Mouse (Mus musculus) neural tube, embryonic 15.5 days (tissue): ENCODE measurements around the gene Rev1. TPM values are rescaled to one million over a fixed set of nuclear protein-coding genes. Genes with fewer than 3 reads are reported as not detected.

Experiments used
- ATAC-seq: fragments of 200-750 bp; cut with Nextera tagmentation; 2 replicates; pipeline ENCODE4 v1.8.0; 2017; ENCODE audit warnings: mild to moderate bottlenecking, moderate TSS enrichment, moderate library complexity; ENCODE audit not compliant: low FRiP score
- H3K27ac ChIP-seq: fragments of 300-500 bp; sonication (generic); replicated peaks from 2 replicates; pipeline ENCODE4 v1.5.1; 2015; ENCODE audit warnings: mild to moderate bottlenecking, inconsistent platforms
- H3K27me3 ChIP-seq: fragments of 300-500 bp; sonication (generic); replicated peaks from 2 replicates; pipeline ENCODE4 v1.6.1; 2015; ENCODE audit warnings: inconsistent platforms
- H3K36me3 ChIP-seq: fragments of 300-500 bp; sonication (generic); 2 replicates; pipeline ENCODE4 v1.6.1; 2015; ENCODE audit warnings: inconsistent platforms
- H3K4me1 ChIP-seq: fragments of 300-500 bp; sonication (generic); 2 replicates; pipeline ENCODE4 v1.6.1; 2015; ENCODE audit warnings: inconsistent platforms
- H3K4me2 ChIP-seq: fragments of 300-500 bp; sonication (generic); 2 replicates; pipeline ENCODE4 v1.6.1; 2015; ENCODE audit warnings: inconsistent platforms, mild to moderate bottlenecking, moderate library complexity
- H3K4me3 ChIP-seq: fragments of 300-500 bp; sonication (generic); replicated peaks from 2 replicates; pipeline ENCODE4 v1.5.1; 2015; ENCODE audit warnings: mild to moderate bottlenecking, inconsistent platforms
- H3K9ac ChIP-seq: fragments of 300-500 bp; sonication (generic); replicated peaks from 2 replicates; pipeline ENCODE4 v1.6.1; 2015; ENCODE audit warnings: mild to moderate bottlenecking, inconsistent platforms
- H3K9me3 ChIP-seq: fragments of 300-500 bp; sonication (generic); replicated peaks from 2 replicates; pipeline ENCODE4 v1.6.1; 2016; ENCODE audit warnings: inconsistent platforms
- WGBS: fragments of 180-500 bp; shearing (Covaris S2); methylation state at CpG from one replicate; pipeline ENCODE4 v1.1.7; 2015; ENCODE audit warnings: mixed read lengths; 5-methylcytosine and 5-hydroxymethylcytosine counted together
- polyA plus RNA-seq: library from polyadenylated mRNA; unstranded; fragments of >200 nt; fragmentation: Nextera tagmentation; extraction: Ambion mirVana; gene quantifications from 2 replicates; pipeline ENCODE4 v1.2.1, GENCODE M21; 2015

The Rev1 gene
- polyA plus RNA-seq: 30.2 and 35.3 TPM in 2 replicates

GRCm38 (mm10) chr1:38129501-38130267, at the start of gene Rev1:
Gene Rev1, minus strand, starts transcription at chr1:38129801.
- Histone ChIP-seq H3K27ac (peak within 1 kb of the TSS; percentile 94), H3K4me2 (peak within 1 kb of the TSS; percentile 76), H3K4me3 (peak within 1 kb of the TSS; percentile 80), H3K9ac (peak within 1 kb of the TSS; percentile 85), H3K27me3 (no peaks in the 10 kb centered on the region), H3K4me1 (peaks cover 28% of the 10 kb centered on the region), H3K9me3 (no peaks in the 10 kb centered on the region), H3K36me3 (no peaks in the 10 kb centered on the region)
- peak; percentile 94 for ATAC-seq
- WGBS: under 1% methylated on average over 79 of the region's 122 CpGs

GRCm38 (mm10) chr1:38178929-38179328, 49.3 kb upstream of the Rev1 start:
- no peak overlapping the region for H3K9ac ChIP-seq
- H3K27ac ChIP-seq: no peak overlapping the region
- 89% methylated on average over 8 of the region's 8 CpGs for WGBS
- no peak overlapping the region for H3K4me3 ChIP-seq
- H3K9me3 ChIP-seq: no peaks in the 10 kb centered on the region
- ATAC-seq: no peak
- H3K36me3 ChIP-seq: peaks cover 30% of the 10 kb centered on the region
- no peaks in the 10 kb centered on the region for H3K4me1 ChIP-seq
- H3K4me2 ChIP-seq: no peak overlapping the region
- H3K27me3 ChIP-seq: no peaks in the 10 kb centered on the region

- Histone ChIP-seq H3K36me3 (peaks cover 25% of the 10 kb centered on the region), H3K4me1 (no peaks in the 10 kb centered on the region), H3K9ac (no peak overlapping the region), H3K9me3 (no peaks in the 10 kb centered on the region), H3K4me3 (no peak overlapping the region), H3K4me2 (no peak overlapping the region), H3K27ac (no peak overlapping the region), H3K27me3 (no peaks in the 10 kb centered on the region)
- no peak for ATAC-seq
- 93% methylated on average over 7 of the region's 7 CpGs for WGBS
Measured at GRCm38 (mm10) chr1:38176077-38176476, 46.5 kb upstream of the Rev1 start.

DNA sequence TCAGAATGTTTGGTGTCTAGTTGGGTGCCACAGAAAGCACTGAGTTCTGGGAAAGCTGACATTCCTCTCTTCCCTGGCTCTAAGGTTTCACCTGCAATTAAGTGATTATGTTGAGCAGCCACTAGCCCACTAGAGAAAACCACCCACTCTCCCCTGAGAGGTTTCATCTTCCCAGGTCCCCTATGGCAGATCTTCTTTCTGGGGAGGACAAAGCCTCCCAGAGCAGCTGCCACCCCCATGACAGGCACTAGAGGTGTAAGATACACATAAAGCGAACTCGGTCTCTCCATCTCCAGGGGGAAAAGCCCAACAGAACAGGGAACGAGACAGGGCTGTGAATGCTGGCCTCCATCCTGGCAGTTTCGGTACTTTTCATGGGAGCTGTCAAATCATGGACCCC, 42.3 kb upstream of the Rev1 start:
- WGBS: 82% methylated on average over 4 of the region's 4 CpGs
- Histone ChIP-seq H3K36me3 (no peaks in the 10 kb centered on the region), H3K4me2 (no peak overlapping the region), H3K27ac (no peak overlapping the region), H3K9ac (no peak overlapping the region), H3K9me3 (no peaks in the 10 kb centered on the region), H3K4me3 (no peak overlapping the region), H3K4me1 (no peaks in the 10 kb centered on the region), H3K27me3 (no peaks in the 10 kb centered on the region)
- no peak for ATAC-seq

- no peak for ATAC-seq
- H3K4me3 ChIP-seq: no peak overlapping the region
- H3K27ac ChIP-seq: no peak overlapping the region
- H3K27me3 ChIP-seq: no peaks in the 10 kb centered on the region
- no peak overlapping the region for H3K9ac ChIP-seq
- H3K36me3 ChIP-seq: no peaks in the 10 kb centered on the region
- H3K4me2 ChIP-seq: no peak overlapping the region
- H3K9me3 ChIP-seq: no peaks in the 10 kb centered on the region
- 56% methylated on average over 2 of the region's 2 CpGs for WGBS
- H3K4me1 ChIP-seq: peaks cover 4% of the 10 kb centered on the region; the same call in 1 of the 2 replicates
Measured at GRCm38 (mm10) chr1:38165696-38166095, 36.1 kb upstream of the Rev1 start.

DNA sequence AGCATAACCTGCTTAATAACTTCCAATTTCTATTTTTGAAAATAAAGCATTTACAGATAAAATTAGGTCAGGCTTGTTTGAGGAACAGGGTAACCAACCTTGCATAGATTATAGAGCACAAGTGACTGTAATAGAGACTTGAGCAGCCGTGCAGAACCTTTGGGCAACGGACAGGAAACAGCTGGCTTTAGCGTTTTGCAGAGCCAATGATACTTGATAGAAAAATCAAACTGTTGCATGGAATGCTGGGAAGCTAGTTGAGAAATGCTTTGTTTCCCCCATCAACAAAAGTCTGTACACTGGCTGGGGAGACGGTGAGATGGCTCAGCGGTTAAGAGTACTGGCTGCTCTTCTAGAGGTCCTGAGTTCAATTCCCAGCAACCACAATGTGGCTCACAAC, 20.5 kb upstream of the Rev1 start:
- no peak overlapping the region for H3K4me2 ChIP-seq

GRCm38 (mm10) chr1:38146008-38146407, 16.4 kb upstream of the Rev1 start:
- no peak overlapping the region for H3K27ac ChIP-seq
- 91% methylated on average over 4 of the region's 4 CpGs for WGBS
- H3K4me2 ChIP-seq: no peak overlapping the region
- no peaks in the 10 kb centered on the region for H3K27me3 ChIP-seq
- H3K9me3 ChIP-seq: no peaks in the 10 kb centered on the region
- H3K9ac ChIP-seq: no peak overlapping the region
- no peaks in the 10 kb centered on the region for H3K4me1 ChIP-seq
- H3K36me3 ChIP-seq: no peaks in the 10 kb centered on the region
- no peak for ATAC-seq
- no peak overlapping the region for H3K4me3 ChIP-seq

More for the DNA sequence above, 20.5 kb upstream of the Rev1 start:
- H3K4me1 ChIP-seq: no peaks in the 10 kb centered on the region
- no peak overlapping the region for H3K9ac ChIP-seq
- no peaks in the 10 kb centered on the region for H3K36me3 ChIP-seq
- 91% methylated on average over 5 of the region's 5 CpGs for WGBS
- H3K4me3 ChIP-seq: no peak overlapping the region
- ATAC-seq: no peak
- H3K27me3 ChIP-seq: no peaks in the 10 kb centered on the region
- H3K27ac ChIP-seq: no peak overlapping the region
- no peaks in the 10 kb centered on the region for H3K9me3 ChIP-seq

- Histone ChIP-seq H3K27me3 (no peaks in the 10 kb centered on the region), H3K27ac (no peak overlapping the region), H3K4me3 (no peak overlapping the region), H3K36me3 (no peaks in the 10 kb centered on the region), H3K9me3 (no peaks in the 10 kb centered on the region), H3K9ac (no peak overlapping the region), H3K4me1 (no peaks in the 10 kb centered on the region), H3K4me2 (no peak overlapping the region)
- WGBS: 83% methylated on average over 1 of the region's 1 CpGs
- ATAC-seq: no peak
Measured at GRCm38 (mm10) chr1:38141371-38141770, 11.8 kb upstream of the Rev1 start.

DNA sequence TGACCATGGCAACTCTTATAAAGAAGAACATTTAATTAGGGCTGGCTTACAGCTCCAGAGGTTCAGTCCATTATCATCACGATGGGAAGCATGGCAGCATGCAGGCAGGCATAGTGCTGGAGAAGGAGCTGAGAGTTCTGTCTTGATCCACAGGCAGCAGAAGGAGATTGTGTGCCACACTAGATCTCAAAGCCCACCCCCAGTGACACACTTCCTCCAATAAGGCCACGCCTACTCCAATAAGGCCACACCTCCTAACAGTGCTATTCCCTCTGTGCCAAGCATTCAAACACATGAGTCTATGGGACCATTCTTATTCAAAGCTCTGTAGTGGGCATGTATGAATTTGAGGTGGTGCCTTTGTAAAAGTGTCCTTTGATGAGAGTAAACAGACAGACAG, 11.3 kb upstream of the Rev1 start:
- Histone ChIP-seq H3K36me3 (no peaks in the 10 kb centered on the region), H3K4me3 (no peak overlapping the region), H3K9me3 (no peaks in the 10 kb centered on the region), H3K9ac (no peak overlapping the region), H3K4me1 (no peaks in the 10 kb centered on the region), H3K27me3 (no peaks in the 10 kb centered on the region), H3K4me2 (no peak overlapping the region), H3K27ac (no peak overlapping the region)
- WGBS: 84% methylated on average over 2 of the region's 2 CpGs
- no peak for ATAC-seq

DNA sequence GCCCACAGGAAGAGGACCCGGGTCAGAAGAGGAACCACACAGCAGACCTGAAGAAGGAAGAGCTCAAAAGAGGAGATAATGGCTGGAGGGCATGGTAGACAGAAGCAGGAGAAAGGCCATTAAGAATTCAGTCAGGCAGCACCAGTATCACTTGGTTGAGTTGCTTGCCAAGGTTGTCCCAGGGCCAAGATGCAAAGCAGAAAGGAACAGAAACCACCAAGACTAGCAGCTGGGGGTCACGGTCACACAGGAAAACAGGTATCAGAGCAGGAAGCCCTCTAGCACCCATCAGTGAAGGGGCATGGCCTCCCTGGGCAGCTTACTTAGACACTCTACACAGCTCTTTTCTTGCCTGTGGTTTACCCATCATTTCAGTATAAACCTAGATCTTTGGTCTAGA, 9.8 kb upstream of the Rev1 start:
- no peak for ATAC-seq
- no peak overlapping the region for H3K4me2 ChIP-seq
- WGBS: 92% methylated on average over 2 of the region's 2 CpGs

GRCm38 (mm10) chr1:38132942-38133341, 3.3 kb upstream of the Rev1 start:
- Histone ChIP-seq H3K9ac (no peak overlapping the region), H3K4me3 (no peak overlapping the region), H3K9me3 (no peaks in the 10 kb centered on the region), H3K36me3 (no peaks in the 10 kb centered on the region), H3K4me1 (peaks cover 16% of the 10 kb centered on the region), H3K27me3 (no peaks in the 10 kb centered on the region), H3K27ac (no peak overlapping the region), H3K4me2 (no peak overlapping the region)
- no peak for ATAC-seq
- 74% methylated on average over 6 of the region's 6 CpGs for WGBS

More for the DNA sequence above, 9.8 kb upstream of the Rev1 start:
- Histone ChIP-seq H3K4me1 (no peaks in the 10 kb centered on the region), H3K9ac (no peak overlapping the region), H3K27ac (no peak overlapping the region), H3K36me3 (no peaks in the 10 kb centered on the region), H3K4me3 (no peak overlapping the region), H3K9me3 (no peaks in the 10 kb centered on the region), H3K27me3 (no peaks in the 10 kb centered on the region)

- peak overlapping the region; percentile 76; the same call in 1 of the 2 replicates for H3K4me2 ChIP-seq
Measured at GRCm38 (mm10) chr1:38130715-38131483, 1.3 kb upstream of the Rev1 start.

More at GRCm38 (mm10) chr1:38130715-38131483, 1.3 kb upstream of the Rev1 start:
- no peak overlapping the region for H3K9ac ChIP-seq
- no peak overlapping the region for H3K4me3 ChIP-seq
- H3K27ac ChIP-seq: peak overlapping the region; percentile 94; the same call in 1 of the 2 replicates
- H3K9me3 ChIP-seq: no peaks in the 10 kb centered on the region
- no peaks in the 10 kb centered on the region for H3K27me3 ChIP-seq
- peaks cover 28% of the 10 kb centered on the region for H3K4me1 ChIP-seq
- H3K36me3 ChIP-seq: no peaks in the 10 kb centered on the region
- WGBS: 54% methylated on average over 10 of the region's 10 CpGs
- no peak for ATAC-seq
